Mouse (Mus musculus) midbrain, embryonic 14.5 days (tissue): ENCODE measurements at regions not wholly inside any gene's neighbourhood (a gene's known extent, or its start where the extent isn't known, plus 50 kb on each side); places are given as distances from the start of the nearest gene placed in this dataset. TPM values are rescaled to one million over a fixed set of nuclear protein-coding genes. Genes with fewer than 3 reads are reported as not detected.

Experiments
- ATAC-seq: fragments of 200-750 bp; cut with Nextera tagmentation; 2 replicates; pipeline ENCODE4 v1.8.0; 2017; ENCODE audit warnings: moderate number of reproducible peaks, moderate library complexity; ENCODE audit not compliant: low FRiP score, low TSS enrichment
- DNase-seq: peaks from one replicate; pipeline ENCODE4 v3.0.0-alpha.2; 2015
- H3K27ac ChIP-seq: fragments of 300-500 bp; sonication (generic); replicated peaks from 2 replicates; pipeline ENCODE4 v1.5.1; 2014; ENCODE audit warnings: mild to moderate bottlenecking, low read depth, low read length, moderate library complexity
- H3K27me3 ChIP-seq: fragments of 300-500 bp; sonication (generic); 2 replicates; pipeline ENCODE4 v1.6.1; 2014; ENCODE audit warnings: low read length, control low read depth, mixed read lengths; ENCODE audit not compliant: control insufficient read depth, insufficient read depth
- H3K36me3 ChIP-seq: fragments of 300-500 bp; sonication (generic); 2 replicates; pipeline ENCODE4 v1.6.1; 2014; ENCODE audit warnings: low read length, control low read depth; ENCODE audit not compliant: control insufficient read depth, insufficient read depth
- H3K4me1 ChIP-seq: fragments of 300-500 bp; sonication (generic); 2 replicates; pipeline ENCODE4 v1.6.1; 2014; ENCODE audit warnings: mild to moderate bottlenecking, antibody characterized with exemption, low read length, control low read depth; ENCODE audit not compliant: control insufficient read depth, insufficient read depth
- H3K4me2 ChIP-seq: fragments of 300-500 bp; sonication (generic); 2 replicates; pipeline ENCODE4 v1.6.1; 2014; ENCODE audit warnings: mild to moderate bottlenecking, low read length, moderate library complexity
- H3K4me3 ChIP-seq: fragments of 300-500 bp; sonication (generic); replicated peaks from 2 replicates; pipeline ENCODE4 v1.5.1; 2014; ENCODE audit warnings: low read depth, low read length
- H3K9ac ChIP-seq: fragments of 300-500 bp; sonication (generic); replicated peaks from 2 replicates; pipeline ENCODE4 v1.6.1; 2014; ENCODE audit warnings: mild to moderate bottlenecking, low read length, moderate library complexity
- H3K9me3 ChIP-seq: fragments of 300-500 bp; sonication (generic); 2 replicates; pipeline ENCODE4 v1.6.1; 2016; ENCODE audit warnings: low read length, control low read depth, mixed read lengths; ENCODE audit not compliant: control insufficient read depth
- WGBS: fragments of 180-500 bp; shearing (Covaris S2); extraction: QIAGEN DNeasy Blood & Tissue Kit; methylation state at CpG from one replicate; pipeline ENCODE4 v1.1.7; 2014; 5-methylcytosine and 5-hydroxymethylcytosine counted together
- microRNA-seq: library from miRNA; unstranded; fragments of <30 nt; microRNA quantifications from one replicate; pipeline ENCODE4, GENCODE M21; 2016

DNA sequence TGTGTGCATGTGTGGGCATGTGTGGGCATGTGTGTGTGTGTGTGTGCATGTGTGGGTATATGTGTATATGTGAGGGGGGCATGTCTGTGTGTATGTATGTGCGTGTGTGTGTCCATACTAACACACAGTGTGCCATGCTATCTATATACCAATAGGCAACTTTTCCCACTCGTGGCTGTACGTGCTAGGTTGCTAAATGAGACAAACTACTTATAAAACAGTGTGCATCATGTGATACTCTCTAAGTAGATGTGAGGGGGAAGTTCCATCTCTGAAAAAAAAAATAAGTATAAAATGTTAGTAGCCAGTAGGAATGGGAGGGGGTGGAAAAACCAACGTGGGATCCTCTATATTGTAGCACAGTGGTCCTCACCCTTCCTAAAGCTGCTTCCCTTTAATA lies 74.5 kb upstream of the Lhx5 start:
- Histone ChIP-seq H3K9me3 (no peaks in the 10 kb centered on the region), H3K4me1 (peaks cover 8% of the 10 kb centered on the region), H3K27me3 (no peaks in the 10 kb centered on the region; the same call in 1 of the 2 replicates), H3K4me3 (no peak overlapping the region), H3K27ac (no peak overlapping the region), H3K4me2 (no peak overlapping the region), H3K36me3 (no peaks in the 10 kb centered on the region), H3K9ac (no peak overlapping the region)
- WGBS, result 84% methylated on average over 4 of the region's 4 CpGs
- ATAC-seq (no peak), DNase-seq (no peak)

DNA sequence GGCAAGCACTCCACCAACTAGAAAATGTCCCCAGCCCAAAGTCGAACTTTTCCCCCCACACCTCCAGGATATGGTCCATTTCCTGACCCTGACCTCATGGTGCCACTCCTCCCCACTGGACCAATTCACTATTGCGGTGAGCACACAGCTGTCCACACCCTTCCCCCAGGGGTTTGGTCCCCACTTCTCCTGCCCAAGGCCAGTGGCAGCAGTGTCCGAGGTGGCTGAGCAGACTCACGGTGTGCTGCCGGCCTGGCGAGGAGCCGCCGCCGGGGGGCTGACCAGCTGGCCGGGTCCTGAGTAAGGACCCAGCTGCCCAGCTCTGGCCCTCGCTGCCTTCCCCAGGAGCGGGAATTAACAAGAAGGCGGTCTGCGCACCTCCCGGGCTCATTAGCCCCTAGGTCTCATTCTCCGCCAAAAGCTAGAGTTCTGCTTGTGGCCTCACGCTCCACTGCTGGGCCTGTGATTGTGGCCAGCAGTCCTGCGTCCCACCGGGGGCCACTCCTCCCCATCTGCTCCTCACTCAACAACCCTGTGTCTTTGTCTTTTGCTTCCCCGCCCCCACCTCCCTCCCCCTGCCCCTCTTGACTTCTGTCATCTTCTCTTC lies 73.3 kb upstream of the Lhx5 start:
- Histone ChIP-seq H3K36me3 (no peaks in the 10 kb centered on the region), H3K4me1 (peaks cover 8% of the 10 kb centered on the region), H3K9me3 (no peaks in the 10 kb centered on the region), H3K27ac (no peak overlapping the region), H3K4me2 (no peak overlapping the region), H3K9ac (no peak overlapping the region), H3K27me3 (no peaks in the 10 kb centered on the region), H3K4me3 (no peak overlapping the region)
- DNase-seq (peak; percentile 26), ATAC-seq (no peak)
- WGBS, result 8% methylated on average over 20 of the region's 20 CpGs

DNA sequence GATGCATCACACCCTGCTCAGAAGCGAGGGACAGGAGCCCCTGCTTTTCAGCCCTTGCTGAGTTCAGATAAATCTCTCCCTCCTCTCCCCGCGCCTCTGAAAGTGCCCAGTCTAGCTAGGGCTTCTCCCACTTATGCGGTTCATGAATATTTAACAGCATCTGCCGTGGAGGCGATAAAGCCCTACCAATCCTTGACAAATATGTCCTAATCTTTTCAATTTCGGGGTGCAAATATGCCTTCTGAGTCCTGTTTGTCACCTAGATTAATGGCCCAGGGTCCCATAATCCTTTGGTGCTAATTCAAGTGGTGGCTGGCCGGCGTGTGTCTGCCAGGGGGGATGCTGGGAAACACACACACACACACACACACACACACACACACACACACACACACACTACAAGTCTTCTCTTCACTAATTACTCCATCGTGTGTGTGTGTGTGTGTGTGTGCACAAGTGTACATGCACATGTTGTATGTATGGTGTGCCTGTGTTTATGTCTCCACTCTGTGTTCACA lies 65.5 kb upstream of the Lhx5 start:
- Histone ChIP-seq H3K4me3 (no peak overlapping the region), H3K9me3 (no peaks in the 10 kb centered on the region), H3K27me3 (no peaks in the 10 kb centered on the region), H3K4me1 (peaks cover 21% of the 10 kb centered on the region), H3K36me3 (no peaks in the 10 kb centered on the region), H3K27ac (peak overlapping the region; percentile 85), H3K9ac (no peak overlapping the region; the same call in 1 of the 2 replicates), H3K4me2 (peak overlapping the region; percentile 25)
- ATAC-seq (peak; percentile 78), DNase-seq (peak; percentile 84)
- WGBS, result 10% methylated on average over 10 of the region's 10 CpGs

DNA sequence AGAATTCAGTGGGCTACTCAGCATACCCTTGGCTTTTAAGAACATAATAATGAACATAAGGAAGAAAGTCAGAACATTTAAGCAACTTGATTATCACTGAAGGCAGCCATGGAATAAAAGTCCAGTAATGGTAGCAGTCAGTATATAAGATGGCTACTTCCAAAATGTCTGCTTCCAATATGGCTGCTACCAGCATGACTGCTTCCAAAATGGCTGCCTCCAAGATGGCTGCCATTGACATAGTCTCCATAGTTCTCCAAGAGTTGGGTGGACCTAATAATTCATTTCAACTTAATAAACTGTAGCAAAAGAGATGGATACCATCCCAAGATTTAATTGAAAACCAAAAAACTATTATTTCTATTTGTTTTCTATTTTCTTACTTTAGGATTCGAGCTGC lies 62.7 kb upstream of the Lhx5 start:
- no peaks in the 10 kb centered on the region; the same call in 1 of the 2 replicates for H3K27me3 ChIP-seq
- ATAC-seq (no peak), DNase-seq (no peak)
- H3K4me1 ChIP-seq, result peaks cover 30% of the 10 kb centered on the region
- 94% methylated on average over 1 of the region's 1 CpGs for WGBS
- H3K27ac ChIP-seq, result no peak overlapping the region
- no peaks in the 10 kb centered on the region for H3K36me3 ChIP-seq
- no peak overlapping the region for H3K9ac ChIP-seq
- H3K4me2 ChIP-seq, result no peak overlapping the region
- H3K4me3 ChIP-seq, result no peak overlapping the region
- no peaks in the 10 kb centered on the region for H3K9me3 ChIP-seq

DNA sequence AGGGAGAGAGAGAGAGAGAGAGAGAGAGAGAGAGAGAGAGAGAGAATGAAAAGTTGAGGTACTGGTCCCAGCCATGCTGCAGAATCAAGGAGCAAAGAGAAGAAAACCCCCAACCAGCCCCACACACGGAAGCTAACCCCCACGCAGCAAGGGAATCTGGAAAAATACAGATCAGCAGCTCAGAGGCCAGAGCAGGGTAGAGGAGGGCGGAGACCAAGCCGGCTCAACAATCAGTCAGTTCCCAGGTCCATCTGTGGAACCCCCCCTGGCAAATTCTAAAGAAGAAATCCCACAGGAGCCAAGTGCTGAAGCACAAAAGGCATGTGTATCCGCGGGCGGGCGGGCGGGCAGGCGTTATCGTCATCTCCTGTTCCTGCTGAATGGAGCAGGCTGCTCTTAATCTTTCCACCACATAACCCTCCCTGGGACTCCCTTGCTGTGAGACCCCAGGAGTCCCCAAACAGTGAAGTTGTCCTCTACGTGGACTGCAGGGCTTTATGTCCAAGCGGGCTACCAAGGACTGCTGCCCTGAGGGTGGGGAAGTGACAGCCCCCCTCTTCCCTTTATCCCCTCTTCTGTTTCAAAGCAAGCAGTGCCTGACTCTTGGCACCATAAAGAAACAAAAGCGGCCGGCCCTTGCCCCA lies 60.2 kb upstream of the Lhx5 start:
- no peak overlapping the region; the same call in 1 of the 2 replicates for H3K9ac ChIP-seq
- H3K27me3 ChIP-seq, result no peaks in the 10 kb centered on the region; the same call in 1 of the 2 replicates
- no peaks in the 10 kb centered on the region for H3K36me3 ChIP-seq
- peak overlapping the region; percentile 30 for H3K4me2 ChIP-seq
- H3K9me3 ChIP-seq, result no peaks in the 10 kb centered on the region
- no peak overlapping the region for H3K4me3 ChIP-seq
- peaks cover 13% of the 10 kb centered on the region for H3K4me1 ChIP-seq
- WGBS, result 2% methylated on average over 15 of the region's 15 CpGs
- peak; percentile 79 for DNase-seq
- peak overlapping the region; percentile 72 for H3K27ac ChIP-seq
- ATAC-seq, result no peak; the same call in 1 of the 2 replicates

DNA sequence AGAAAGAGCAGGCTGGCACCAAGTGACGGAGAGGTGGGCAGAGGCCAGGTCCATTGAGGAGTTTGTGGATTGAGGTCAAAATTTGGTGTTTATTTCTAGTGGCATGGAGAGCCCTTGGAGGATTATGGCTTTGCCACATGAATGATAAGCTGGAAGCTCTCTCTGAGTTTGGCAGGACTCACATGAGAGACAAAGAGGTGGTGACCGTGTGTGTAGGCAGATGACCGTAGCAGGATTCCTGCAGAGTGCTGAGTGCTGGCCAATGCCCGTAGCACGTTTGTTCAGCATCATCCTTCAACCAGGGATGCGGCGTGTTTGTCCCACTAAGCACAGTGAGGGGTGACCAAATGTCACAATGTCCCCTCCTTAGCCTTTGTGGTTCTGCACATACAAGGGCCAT lies 58.1 kb upstream of the Lhx5 start:
- WGBS, result 88% methylated on average over 7 of the region's 7 CpGs
- Histone ChIP-seq H3K27me3 (no peaks in the 10 kb centered on the region; the same call in 1 of the 2 replicates), H3K27ac (no peak overlapping the region), H3K4me3 (no peak overlapping the region), H3K9ac (no peak overlapping the region), H3K36me3 (no peaks in the 10 kb centered on the region), H3K4me1 (0 out of 2 replicates have a peak, but pooled peaks cover 11% of the 10 kb centered on the region), H3K4me2 (no peak overlapping the region), H3K9me3 (no peaks in the 10 kb centered on the region)
- DNase-seq (no peak), ATAC-seq (no peak)

Small RNAs in the stretch of these regions (microRNA-seq; reads per million reads assigned to microRNA genes)
- not detected for gene Gm26474
